Mouse (Mus musculus) liver, embryonic 13.5 days (tissue): Measurements from ENCODE around the gene Cep44. TPM values are rescaled to one million over a fixed set of nuclear protein-coding genes. Genes with fewer than 3 reads are reported as not detected.
A peak's percentile ranks its signal among the peaks of the same experiment; 100 is the strongest.

Experiments used
- ATAC-seq: fragments of 200-750 bp; cut with Nextera tagmentation; 2 replicates; pipeline ENCODE4 v1.8.0; 2017; ENCODE audit warnings: low read depth, mild to moderate bottlenecking, moderate number of reproducible peaks, moderate library complexity
- DNase-seq: peaks from one replicate; pipeline ENCODE4 v3.0.0; 2022
- H3K27ac ChIP-seq: fragments of 300-500 bp; sonication (generic); 2 replicates; pipeline ENCODE4 v1.5.1; 2015; ENCODE audit warnings: moderate library complexity, mild to moderate bottlenecking, inconsistent platforms
- H3K27me3 ChIP-seq: fragments of 300-500 bp; sonication (generic); 2 replicates; pipeline ENCODE4 v1.6.1; 2015; ENCODE audit warnings: mild to moderate bottlenecking, inconsistent platforms
- H3K36me3 ChIP-seq: fragments of 300-500 bp; sonication (generic); 2 replicates; pipeline ENCODE4 v1.6.1; 2015; ENCODE audit warnings: mild to moderate bottlenecking, inconsistent platforms
- H3K4me1 ChIP-seq: fragments of 300-500 bp; sonication (generic); replicated peaks from 2 replicates; pipeline ENCODE4 v1.6.1; 2015; ENCODE audit warnings: inconsistent platforms
- H3K4me2 ChIP-seq: fragments of 300-500 bp; sonication (generic); 2 replicates; pipeline ENCODE4 v1.6.1; 2015; ENCODE audit warnings: inconsistent platforms, mild to moderate bottlenecking, moderate library complexity
- H3K4me3 ChIP-seq: fragments of 300-500 bp; sonication (generic); replicated peaks from 2 replicates; pipeline ENCODE4 v1.5.1; 2015; ENCODE audit warnings: mild to moderate bottlenecking, inconsistent platforms
- H3K9ac ChIP-seq: fragments of 300-500 bp; sonication (generic); 2 replicates; pipeline ENCODE4 v1.6.1; 2015; ENCODE audit warnings: mild to moderate bottlenecking, inconsistent platforms
- H3K9me3 ChIP-seq: fragments of 300-500 bp; sonication (generic); replicated peaks from 2 replicates; pipeline ENCODE4 v1.6.1; 2016; ENCODE audit warnings: inconsistent platforms
- WGBS: fragments of 180-500 bp; shearing (Covaris S2); methylation state at CpG from one replicate; pipeline ENCODE4 v1.1.7; 2015; ENCODE audit not compliant: insufficient replicate concordance; 5-methylcytosine and 5-hydroxymethylcytosine counted together
- polyA plus RNA-seq: library from polyadenylated mRNA; unstranded; fragments of >200 nt; fragmentation: Nextera tagmentation; extraction: Ambion mirVana; gene quantifications from 2 replicates; pipeline ENCODE4 v1.2.1, GENCODE M21; 2015

The Cep44 gene
- polyA plus RNA-seq, 1 experiment from 2014 or later, result 20.1 TPM

GRCm38 (mm10) chr8:56547866-56548265 is 3.0 kb downstream of the Cep44 start:
- Histone ChIP-seq H3K9me3 (no peaks in the 10 kb centered on the region), H3K27me3 (no peaks in the 10 kb centered on the region), H3K4me2 (no peak overlapping the region), H3K4me3 (no peak overlapping the region), H3K9ac (no peak overlapping the region), H3K27ac (no peak overlapping the region), H3K4me1 (peaks cover 23% of the 10 kb centered on the region), H3K36me3 (peaks cover 25% of the 10 kb centered on the region)
- DNase-seq (no peak), ATAC-seq (no peak)
- 70% methylated on average over 2 of the region's 2 CpGs for WGBS

- Histone ChIP-seq H3K9me3 (no peaks in the 10 kb centered on the region), H3K4me3 (no peak overlapping the region), H3K27ac (no peak overlapping the region), H3K9ac (no peak overlapping the region), H3K36me3 (peaks cover 62% of the 10 kb centered on the region), H3K4me1 (no peaks in the 10 kb centered on the region), H3K4me2 (no peak overlapping the region), H3K27me3 (no peaks in the 10 kb centered on the region)
- ATAC-seq (no peak), DNase-seq (no peak)
- 76% methylated on average over 7 of the region's 7 CpGs for WGBS
Measured at GRCm38 (mm10) chr8:56540706-56541105, 10.1 kb downstream of the Cep44 start.

- Histone ChIP-seq H3K4me3 (no peak overlapping the region), H3K36me3 (peaks cover 13% of the 10 kb centered on the region), H3K9ac (no peak overlapping the region), H3K27ac (no peak overlapping the region), H3K4me2 (no peak overlapping the region), H3K4me1 (no peaks in the 10 kb centered on the region), H3K9me3 (no peaks in the 10 kb centered on the region), H3K27me3 (no peaks in the 10 kb centered on the region)
- DNase-seq (peak; percentile 29), ATAC-seq (no peak)
- 2% methylated on average over 3 of the region's 3 CpGs for WGBS
Measured at GRCm38 (mm10) chr8:56530359-56530758, 20.5 kb downstream of the Cep44 start.

- DNase-seq (no peak), ATAC-seq (no peak)
- 77% methylated on average over 6 of the region's 6 CpGs for WGBS
- no peak overlapping the region for H3K27ac ChIP-seq
- H3K4me2 ChIP-seq, result no peak overlapping the region
- H3K9me3 ChIP-seq, result no peaks in the 10 kb centered on the region
- H3K4me3 ChIP-seq, result no peak overlapping the region
- no peaks in the 10 kb centered on the region for H3K4me1 ChIP-seq
- peaks cover 13% of the 10 kb centered on the region for H3K36me3 ChIP-seq
- H3K27me3 ChIP-seq, result no peaks in the 10 kb centered on the region
- H3K9ac ChIP-seq, result no peak overlapping the region
Measured at GRCm38 (mm10) chr8:56528869-56529268, 22.0 kb downstream of the Cep44 start.

- H3K36me3 ChIP-seq, result no peaks in the 10 kb centered on the region
- no peak overlapping the region for H3K4me3 ChIP-seq
- WGBS, result 49% methylated on average over 4 of the region's 4 CpGs
- H3K27me3 ChIP-seq, result no peaks in the 10 kb centered on the region
- H3K9me3 ChIP-seq, result no peaks in the 10 kb centered on the region
- DNase-seq (no peak), ATAC-seq (no peak)
- no peak overlapping the region for H3K4me2 ChIP-seq
- no peaks in the 10 kb centered on the region for H3K4me1 ChIP-seq
- no peak overlapping the region for H3K9ac ChIP-seq
- no peak overlapping the region for H3K27ac ChIP-seq
Measured at GRCm38 (mm10) chr8:56521051-56521450, 29.8 kb downstream of the Cep44 start.

- Histone ChIP-seq H3K9me3 (no peaks in the 10 kb centered on the region), H3K4me3 (no peak overlapping the region), H3K27me3 (no peaks in the 10 kb centered on the region), H3K27ac (no peak overlapping the region), H3K4me2 (no peak overlapping the region), H3K36me3 (no peaks in the 10 kb centered on the region), H3K9ac (no peak overlapping the region), H3K4me1 (no peaks in the 10 kb centered on the region)
- 66% methylated on average over 2 of the region's 2 CpGs for WGBS
- DNase-seq, result no peak
- no peak for ATAC-seq
Measured at GRCm38 (mm10) chr8:56520249-56520648, 30.6 kb downstream of the Cep44 start.

- Histone ChIP-seq H3K4me2 (no peak overlapping the region), H3K27me3 (no peaks in the 10 kb centered on the region), H3K27ac (no peak overlapping the region), H3K4me3 (no peak overlapping the region), H3K4me1 (no peaks in the 10 kb centered on the region), H3K9me3 (no peaks in the 10 kb centered on the region), H3K9ac (no peak overlapping the region), H3K36me3 (no peaks in the 10 kb centered on the region)
- ATAC-seq (no peak), DNase-seq (no peak)
- 58% methylated on average over 6 of the region's 6 CpGs for WGBS
Measured at GRCm38 (mm10) chr8:56518848-56519247, 32.0 kb downstream of the Cep44 start.

- Histone ChIP-seq H3K9me3 (no peaks in the 10 kb centered on the region), H3K4me3 (no peak overlapping the region), H3K36me3 (no peaks in the 10 kb centered on the region), H3K27me3 (no peaks in the 10 kb centered on the region), H3K4me2 (no peak overlapping the region), H3K9ac (no peak overlapping the region), H3K27ac (no peak overlapping the region), H3K4me1 (no peaks in the 10 kb centered on the region)
- 45% methylated on average over 4 of the region's 4 CpGs for WGBS
- DNase-seq (no peak), ATAC-seq (no peak)
Measured at GRCm38 (mm10) chr8:56508952-56509479, 41.8 kb downstream of the Cep44 start.

GRCm38 (mm10) chr8:56508318-56508951 is 42.4 kb downstream of the Cep44 start:
- no peak overlapping the region for H3K27ac ChIP-seq
- H3K9me3 ChIP-seq, result no peaks in the 10 kb centered on the region
- H3K36me3 ChIP-seq, result no peaks in the 10 kb centered on the region
- H3K27me3 ChIP-seq, result no peaks in the 10 kb centered on the region
- no peak overlapping the region for H3K4me3 ChIP-seq
- DNase-seq (no peak), ATAC-seq (no peak)
- no peaks in the 10 kb centered on the region for H3K4me1 ChIP-seq
- no peak overlapping the region for H3K9ac ChIP-seq
- 50% methylated on average over 3 of the region's 3 CpGs for WGBS
- H3K4me2 ChIP-seq, result no peak overlapping the region

GRCm38 (mm10) chr8:56501911-56502310 is 48.9 kb downstream of the Cep44 start:
- H3K27me3 ChIP-seq, result no peaks in the 10 kb centered on the region
- H3K4me1 ChIP-seq, result no peaks in the 10 kb centered on the region
- H3K4me2 ChIP-seq, result no peak overlapping the region
- no peaks in the 10 kb centered on the region for H3K9me3 ChIP-seq
- DNase-seq, result no peak
- ATAC-seq, result no peak
- H3K9ac ChIP-seq, result no peak overlapping the region
- H3K4me3 ChIP-seq, result no peak overlapping the region
- H3K36me3 ChIP-seq, result no peaks in the 10 kb centered on the region
- no peak overlapping the region for H3K27ac ChIP-seq

GRCm38 (mm10) chr8:56489496-56489895 is 61.4 kb downstream of the Cep44 start:
- Histone ChIP-seq H3K9me3 (no peaks in the 10 kb centered on the region), H3K36me3 (no peaks in the 10 kb centered on the region), H3K4me2 (no peak overlapping the region), H3K9ac (no peak overlapping the region), H3K27ac (no peak overlapping the region), H3K4me1 (no peaks in the 10 kb centered on the region), H3K4me3 (no peak overlapping the region), H3K27me3 (no peaks in the 10 kb centered on the region)
- no peak for ATAC-seq
- WGBS, result 47% methylated on average over 2 of the region's 2 CpGs
- DNase-seq, result no peak

GRCm38 (mm10) chr8:56486006-56486405 is 64.8 kb downstream of the Cep44 start:
- no peak for DNase-seq
- WGBS, result 41% methylated on average over 3 of the region's 3 CpGs

More at GRCm38 (mm10) chr8:56486006-56486405, 64.8 kb downstream of the Cep44 start:
- Histone ChIP-seq H3K9me3 (no peaks in the 10 kb centered on the region), H3K36me3 (no peaks in the 10 kb centered on the region), H3K27ac (no peak overlapping the region), H3K4me3 (no peak overlapping the region), H3K9ac (no peak overlapping the region), H3K27me3 (no peaks in the 10 kb centered on the region), H3K4me1 (no peaks in the 10 kb centered on the region), H3K4me2 (no peak overlapping the region)
- ATAC-seq, result no peak
